Mouse (Mus musculus) CH12.LX (cell line): Measurements from ENCODE around the gene Numa1.

Experiments
- CHD1 ChIP-seq: IDR thresholded peaks from 2 replicates; pipeline ENCODE4 v1.6.1; 2012; ENCODE audit warnings: low read depth, low read length, improper control_type of control experiment, inconsistent platforms
- CTCF ChIP-seq, 2 experiments: IDR thresholded peaks in 1 of 2; conservative IDR thresholded peaks in 1 of 2; 2 replicates each; pipeline ENCODE4 v1.5.1; 2011 to 2012; ENCODE audit warnings: low read depth in 2 of 2, low read length in 2 of 2, improper control_type of control experiment in 1 of 2, inconsistent platforms in 1 of 2, mild to moderate bottlenecking in 1 of 2, moderate library complexity in 1 of 2
- EP300 ChIP-seq: IDR thresholded peaks from 2 replicates; pipeline ENCODE4 v1.6.1; 2011; ENCODE audit warnings: low read length, improper control_type of control experiment
- HCFC1 ChIP-seq: IDR thresholded peaks from 2 replicates; pipeline ENCODE4 v1.6.1; 2012; ENCODE audit warnings: low read depth, mild to moderate bottlenecking, inconsistent platforms, low read length, improper control_type of control experiment
- KAT2A ChIP-seq: IDR thresholded peaks from 2 replicates; pipeline ENCODE4 v1.6.1; 2012; ENCODE audit warnings: low read length, improper control_type of control experiment, inconsistent platforms; ENCODE audit not compliant: insufficient replicate concordance
- MYC ChIP-seq: IDR thresholded peaks from 2 replicates; pipeline ENCODE4 v1.6.1; 2011; ENCODE audit warnings: low read depth, mild to moderate bottlenecking, improper control_type of control experiment, low read length
- SIN3A ChIP-seq: IDR thresholded peaks from 2 replicates; pipeline ENCODE4 v1.6.1; 2012; ENCODE audit warnings: low read length, improper control_type of control experiment, inconsistent platforms

- TF ChIP-seq EP300 (no peak), CHD1 (no peak), HCFC1 (no peak), SIN3A (no peak), CTCF (conservative IDR thresholded peaks at IDR 0.05 in 1 of 2, IDR thresholded peaks at IDR 0.05 in 1 of 2; ENCODE audit: low read depth in 2 of 2, low read length in 2 of 2) (no peak), MYC (no peak), KAT2A (no peak)
Measured at GRCm38 (mm10) chr7:101906287-101906681, 27.6 kb upstream of the Numa1 start, which contains the start of gene Tomt.
